Mouse (Mus musculus) bone marrow, adult 2 months (tissue): ENCODE data around the gene Ntn1.

Experiments
- CTCF ChIP-seq: fragments of 200-500 bp; IDR thresholded peaks from 2 replicates; pipeline ENCODE4 v1.5.1; 2011; ENCODE audit warnings: low read length, control low read depth; ENCODE audit not compliant: control insufficient read depth, insufficient read depth
- POLR2A ChIP-seq: fragments of 200-500 bp; IDR thresholded peaks from 2 replicates; pipeline ENCODE4 v1.6.1; 2011; ENCODE audit warnings: low read depth, mild to moderate bottlenecking, control low read depth, low read length, borderline replicate concordance; ENCODE audit not compliant: control insufficient read depth

GRCm38 (mm10) chr11:68308911-68309580 lies 91.6 kb downstream of the Ntn1 start:
- TF ChIP-seq POLR2A (no peak), CTCF (no peak)
